Mouse (Mus musculus) heart, embryonic 11.5 days (tissue): ENCODE data around the gene Coq2. TPM values are rescaled to one million over a fixed set of nuclear protein-coding genes. Genes with fewer than 3 reads are reported as not detected.
A peak's percentile ranks its signal among the peaks of the same experiment; 100 is the strongest.

Experiments used
- ATAC-seq: fragments of 200-750 bp; cut with Nextera tagmentation; replicated peaks from 2 replicates; pipeline ENCODE4 v1.8.0; 2017; ENCODE audit warnings: moderate library complexity; ENCODE audit not compliant: insufficient number of reproducible peaks, low FRiP score, low TSS enrichment
- H3K27ac ChIP-seq: fragments of 300-500 bp; sonication (generic); 2 replicates; pipeline ENCODE4 v1.5.1; 2014; ENCODE audit warnings: mild to moderate bottlenecking, low read depth, low read length
- H3K27me3 ChIP-seq: fragments of 300-500 bp; sonication (generic); 2 replicates; pipeline ENCODE4 v1.6.1; 2014; ENCODE audit warnings: mild to moderate bottlenecking, low read length, mixed read lengths; ENCODE audit not compliant: control insufficient read depth, insufficient read depth
- H3K36me3 ChIP-seq: fragments of 300-500 bp; sonication (generic); 2 replicates; pipeline ENCODE4 v1.6.1; 2014; ENCODE audit warnings: mild to moderate bottlenecking, low read length, moderate library complexity, mixed read lengths; ENCODE audit not compliant: control insufficient read depth, insufficient read depth
- H3K4me1 ChIP-seq: fragments of 300-500 bp; sonication (generic); 2 replicates; pipeline ENCODE4 v1.6.1; 2014; ENCODE audit warnings: low read length; ENCODE audit not compliant: control insufficient read depth, insufficient read depth
- H3K4me2 ChIP-seq: fragments of 300-500 bp; sonication (generic); 2 replicates; pipeline ENCODE4 v1.6.1; 2014; ENCODE audit warnings: mild to moderate bottlenecking, moderate library complexity
- H3K4me3 ChIP-seq: fragments of 300-500 bp; sonication (generic); 2 replicates; pipeline ENCODE4 v1.5.1; 2014; ENCODE audit warnings: low read depth, low read length
- H3K9ac ChIP-seq: fragments of 300-500 bp; sonication (generic); 2 replicates; pipeline ENCODE4 v1.6.1; 2014; ENCODE audit warnings: mild to moderate bottlenecking, low read depth, low read length, moderate library complexity
- H3K9me3 ChIP-seq: fragments of 300-500 bp; sonication (generic); replicated peaks from 2 replicates; pipeline ENCODE4 v1.6.1; 2016; ENCODE audit warnings: low read length; ENCODE audit not compliant: control insufficient read depth
- WGBS: fragments of 180-500 bp; shearing (Covaris S2); extraction: QIAGEN DNeasy Blood & Tissue Kit; methylation state at CpG from one replicate; pipeline ENCODE4 v1.1.7; 2014; ENCODE audit not compliant: insufficient replicate concordance; 5-methylcytosine and 5-hydroxymethylcytosine counted together
- polyA plus RNA-seq: library from polyadenylated mRNA; unstranded; fragments of >200 nt; fragmentation: Nextera tagmentation; extraction: Ambion mirVana; gene quantifications from 2 replicates; pipeline ENCODE4 v1.2.1, GENCODE M21; 2014

Coq2 gene
- polyA plus RNA-seq, 1 experiment from 2014 or later: 64.3 TPM

- Histone ChIP-seq H3K4me2 (no peak overlapping the region), H3K4me1 (peaks cover 8% of the 10 kb centered on the region), H3K36me3 (peaks cover 10% of the 10 kb centered on the region; the same call in 1 of the 2 replicates), H3K4me3 (no peak overlapping the region), H3K27ac (no peak overlapping the region), H3K9ac (no peak overlapping the region), H3K27me3 (0 out of 2 replicates have a peak, but pooled peaks cover under 1% of the 10 kb centered on the region), H3K9me3 (no peaks in the 10 kb centered on the region)
- no peak for ATAC-seq
- WGBS: 73% methylated on average over 10 of the region's 10 CpGs
These were observed 23.5 kb downstream of the Coq2 start for GRCm38 (mm10) chr5:100651486-100651885.

GRCm38 (mm10) chr5:100650969-100651368, 24.0 kb downstream of the Coq2 start:
- no peak overlapping the region for H3K4me3 ChIP-seq
- no peak for ATAC-seq
- no peak overlapping the region for H3K27ac ChIP-seq
- no peaks in the 10 kb centered on the region for H3K9me3 ChIP-seq
- H3K27me3 ChIP-seq: 0 out of 2 replicates have a peak, but pooled peaks cover 4% of the 10 kb centered on the region
- H3K4me1 ChIP-seq: peaks cover 8% of the 10 kb centered on the region
- H3K4me2 ChIP-seq: no peak overlapping the region
- 80% methylated on average over 7 of the region's 7 CpGs for WGBS
- no peak overlapping the region for H3K9ac ChIP-seq
- H3K36me3 ChIP-seq: peaks cover 9% of the 10 kb centered on the region; the same call in 1 of the 2 replicates

- WGBS: 10% methylated on average over 6 of the region's 6 CpGs
- H3K4me1 ChIP-seq: peaks cover 15% of the 10 kb centered on the region
- H3K36me3 ChIP-seq: no peaks in the 10 kb centered on the region
- H3K27ac ChIP-seq: no peak overlapping the region
- no peaks in the 10 kb centered on the region for H3K9me3 ChIP-seq
- no peak overlapping the region for H3K9ac ChIP-seq
- peak overlapping the region; percentile 56 for H3K4me2 ChIP-seq
- H3K27me3 ChIP-seq: peaks cover 4% of the 10 kb centered on the region; the same call in 1 of the 2 replicates
- peak overlapping the region; percentile 12; the same call in 1 of the 2 replicates for H3K4me3 ChIP-seq
- no peak for ATAC-seq
These were observed 26.4 kb downstream of the Coq2 start for GRCm38 (mm10) chr5:100648546-100648945.

GRCm38 (mm10) chr5:100648046-100648445, 26.9 kb downstream of the Coq2 start:
- Histone ChIP-seq H3K4me1 (peaks cover 18% of the 10 kb centered on the region), H3K9me3 (no peaks in the 10 kb centered on the region), H3K4me3 (0 out of 2 replicates have a peak overlapping the region, but pooled peaks have one; percentile 12), H3K36me3 (no peaks in the 10 kb centered on the region), H3K27me3 (peaks cover 4% of the 10 kb centered on the region; the same call in 1 of the 2 replicates), H3K27ac (no peak overlapping the region), H3K4me2 (peak overlapping the region; percentile 56), H3K9ac (no peak overlapping the region)
- 10% methylated on average over 10 of the region's 10 CpGs for WGBS
- ATAC-seq: no peak

GRCm38 (mm10) chr5:100646558-100646957, 28.4 kb downstream of the Coq2 start:
- Histone ChIP-seq H3K4me1 (peaks cover 18% of the 10 kb centered on the region), H3K4me3 (no peak overlapping the region), H3K9me3 (no peaks in the 10 kb centered on the region), H3K27ac (no peak overlapping the region), H3K27me3 (peaks cover 4% of the 10 kb centered on the region; the same call in 1 of the 2 replicates), H3K4me2 (no peak overlapping the region), H3K36me3 (no peaks in the 10 kb centered on the region), H3K9ac (no peak overlapping the region)
- ATAC-seq: no peak
- 77% methylated on average over 4 of the region's 4 CpGs for WGBS

- H3K4me3 ChIP-seq: no peak overlapping the region
- peaks cover 17% of the 10 kb centered on the region for H3K4me1 ChIP-seq
- WGBS: 23% methylated on average over 7 of the region's 7 CpGs
- 0 out of 2 replicates have a peak overlapping the region, but pooled peaks have one; percentile 22 for H3K27ac ChIP-seq
- H3K9me3 ChIP-seq: no peaks in the 10 kb centered on the region
- H3K27me3 ChIP-seq: peaks cover 4% of the 10 kb centered on the region; the same call in 1 of the 2 replicates
- H3K9ac ChIP-seq: no peak overlapping the region
- ATAC-seq: 0 out of 2 replicates have a peak, but pooled peaks have one; percentile 47
- H3K4me2 ChIP-seq: peak overlapping the region; percentile 2; the same call in 1 of the 2 replicates
- no peaks in the 10 kb centered on the region for H3K36me3 ChIP-seq
These were observed 30.9 kb downstream of the Coq2 start for GRCm38 (mm10) chr5:100643991-100644535.

GRCm38 (mm10) chr5:100643253-100643990, 31.5 kb downstream of the Coq2 start:
- ATAC-seq: no peak
- Histone ChIP-seq H3K27ac (0 out of 2 replicates have a peak overlapping the region, but pooled peaks have one; percentile 16), H3K9ac (no peak overlapping the region), H3K9me3 (no peaks in the 10 kb centered on the region), H3K36me3 (no peaks in the 10 kb centered on the region), H3K4me3 (no peak overlapping the region), H3K27me3 (peaks cover 4% of the 10 kb centered on the region; the same call in 1 of the 2 replicates), H3K4me1 (peaks cover 14% of the 10 kb centered on the region), H3K4me2 (peak overlapping the region; percentile 2; the same call in 1 of the 2 replicates)
- WGBS: 68% methylated on average over 12 of the region's 12 CpGs

- no peak for ATAC-seq
These were observed 32.6 kb downstream of the Coq2 start for GRCm38 (mm10) chr5:100642316-100642715.

More at GRCm38 (mm10) chr5:100642316-100642715, 32.6 kb downstream of the Coq2 start:
- Histone ChIP-seq H3K9me3 (no peaks in the 10 kb centered on the region), H3K36me3 (no peaks in the 10 kb centered on the region), H3K27me3 (peaks cover 4% of the 10 kb centered on the region; the same call in 1 of the 2 replicates), H3K9ac (no peak overlapping the region), H3K27ac (no peak overlapping the region), H3K4me3 (no peak overlapping the region), H3K4me1 (peaks cover 9% of the 10 kb centered on the region), H3K4me2 (no peak overlapping the region)
- 90% methylated on average over 5 of the region's 5 CpGs for WGBS
